In genomic region chr2:6322376-6322901, GRCm38 (mm10) we compare ENCODE assay signal across 8 mouse cellular contexts. TPM values are rescaled to one million over a fixed set of nuclear protein-coding genes. Genes with fewer than 3 reads are reported as not detected.
DNase-seq lines count a peak whose midpoint lies in the region; ATAC-seq and TF ChIP-seq lines count a peak whose summit lies in the region.

Gene Usp6nl (plus strand): TSS chr2:6322667.

- H3K36me3 ChIP-seq in hindbrain, embryonic 13.5 days = no peaks in the 10 kb centered on the region

- in situ Hi-C loops in Patski (cut with MboI; ENCODE audit: low pct_unique_long_range_greater_than_20kb) = loop anchor here (5.0 kb wide), 2 partner anchors 80 to 95 kb away; no protein-coding TSS in a partner anchor

- H3K9ac ChIP-seq in hindbrain, embryonic 13.5 days = peak within 1 kb of the TSS; percentile 97

- no peak for DNase-seq in Patski (ENCODE audit: low read depth, low spot score)
- DNase-seq in cerebellum, postnatal 14 days = peak; percentile 82 to 89
- DNase-seq in frontal cortex, postnatal 14 days (ENCODE audit: low spot score in 2 of 2) = peak; percentile 31 to 63
- DNase-seq in layer of hippocampus, postnatal 36 days = peak; percentile 83
- peak; percentile 93 for DNase-seq in lung, postnatal 25 days (ENCODE audit: low spot score)
- DNase-seq in retina, adult 2 months (ENCODE audit: low read depth, low spot score) = peak; percentile 69
- peak; percentile 84 for DNase-seq in thymus, postnatal 25 days

- peaks cover 28% of the 10 kb centered on the region for H3K4me1 ChIP-seq in hindbrain, embryonic 13.5 days (replicated peaks)

- no peaks in the 10 kb centered on the region for H3K27me3 ChIP-seq in Patski
- peaks cover 3% of the 10 kb centered on the region; the same call in 1 of the 2 replicates for H3K27me3 ChIP-seq in hindbrain, embryonic 13.5 days

- no peaks in the 10 kb centered on the region for H3K9me3 ChIP-seq in hindbrain, embryonic 13.5 days

- peak within 1 kb of the TSS; percentile 69 for H3K4me3 ChIP-seq in hindbrain, embryonic 13.5 days

- TF ChIP-seq CTCF in Patski (IDR thresholded peaks at IDR 0.05) = no peak

- POLR2A ChIA-PET in Patski (lab: Charles Lee) = interaction anchor here (1.2 kb wide), 1 partner anchor 16 kb away, joined by 3 read pairs; no protein-coding TSS in a partner anchor

- peak within 1 kb of the TSS; percentile 70 for H3K4me2 ChIP-seq in hindbrain, embryonic 13.5 days

- H3K27ac ChIP-seq in hindbrain, embryonic 13.5 days = peak within 1 kb of the TSS; percentile 98

- under 1% methylated on average over 67 of the region's 75 CpGs for WGBS in hindbrain, embryonic 13.5 days

- ATAC-seq in Patski = peak; percentile 93
- peak; percentile 92 for ATAC-seq in hindbrain, embryonic 13.5 days (ENCODE audit: low FRiP score)

- CTCF ChIA-PET in Patski (lab: Charles Lee) = interaction anchor here (2.3 kb wide), 1 partner anchor 102 kb away, joined by 8 read pairs; no protein-coding TSS in a partner anchor

RNA-seq across cellular contexts. Expression of gene Usp6nl, which starts in this region (rescaled TPM):
- polyA plus RNA-seq in Patski (2021) = 25.3 TPM
- 6.2 and 7.2 TPM in 2 replicates for polyA plus RNA-seq in hindbrain, embryonic 13.5 days (2015; fragmentation: Nextera tagmentation; extraction: Ambion mirVana)
- 10 to 100 TPM; 13.0 to 16.7 TPM for total RNA-seq in layer of hippocampus, postnatal 36 days (2021)
